Mouse (Mus musculus): Measurements from ENCODE around the gene Lrrtm4. TPM values are rescaled to one million over a fixed set of nuclear protein-coding genes. Genes with fewer than 3 reads are reported as not detected.
A peak's percentile ranks its signal among the peaks of the same experiment; 100 is the strongest.

Lrrtm4 gene
- polyA plus RNA-seq, 1 experiment from 2014 or later = 0.02 TPM

DNA sequence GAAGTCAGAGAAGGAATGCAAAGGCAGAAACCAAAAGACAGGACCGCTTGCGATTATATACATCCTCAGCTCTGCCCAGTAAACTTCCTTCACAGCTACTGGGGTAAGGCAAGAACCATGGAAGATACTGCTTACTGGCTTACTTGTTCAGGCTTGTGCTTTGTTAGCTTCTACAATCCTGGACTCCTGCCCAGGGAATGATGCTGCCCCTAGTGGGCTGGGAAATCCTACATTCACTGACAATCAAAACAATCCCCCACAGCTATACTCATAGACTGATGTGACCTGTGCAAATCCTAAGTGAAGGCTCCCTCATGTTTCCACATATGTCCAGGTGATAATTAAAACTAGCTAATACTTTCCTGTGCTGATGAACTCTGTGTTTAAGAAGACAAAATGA lies 534.7 kb downstream of the Lrrtm4 start:
- Histone ChIP-seq H3K4me2 (no peak overlapping the region), H3K27me3 (no peaks in the 10 kb centered on the region), H3K9ac (no peak overlapping the region), H3K9me3 (replicated peaks) (no peaks in the 10 kb centered on the region; the same call in none of the 2 replicates), H3K4me3 (replicated peaks) (no peak overlapping the region), H3K4me1 (replicated peaks) (no peaks in the 10 kb centered on the region), H3K36me3 (no peaks in the 10 kb centered on the region), H3K27ac (no peak overlapping the region)
- WGBS (ENCODE audit: insufficient replicate concordance) = 97% methylated on average over 2 of the region's 2 CpGs
- DNase-seq (no peak), ATAC-seq (ENCODE audit: low read depth) (no peak)

DNA sequence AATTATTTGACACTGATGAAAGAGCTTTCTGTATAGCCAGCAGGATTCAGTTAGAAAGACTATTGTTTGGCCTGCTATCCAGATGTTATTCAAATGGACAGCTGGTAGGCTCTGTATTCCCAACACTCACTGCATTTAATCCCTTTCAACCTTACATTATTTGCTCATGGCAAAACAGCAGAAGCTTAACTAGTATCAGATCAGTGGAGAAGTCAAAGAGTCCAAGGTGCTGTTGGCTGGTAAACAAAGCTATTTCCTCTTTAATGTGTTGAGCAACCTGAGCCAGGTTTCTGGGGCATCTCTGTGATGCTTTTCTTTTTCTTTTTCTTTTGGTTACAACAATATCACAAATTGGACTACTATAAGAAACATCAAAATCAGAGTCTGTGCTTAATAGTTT lies 536.3 kb downstream of the Lrrtm4 start:
- ATAC-seq (ENCODE audit: low read depth) = 0 out of 2 replicates have a peak, but pooled peaks have one; percentile 31
- no peaks in the 10 kb centered on the region for H3K36me3 ChIP-seq
- no peak overlapping the region for H3K9ac ChIP-seq
- H3K27ac ChIP-seq = no peak overlapping the region
- no peak overlapping the region for H3K4me3 ChIP-seq (replicated peaks)
- H3K9me3 ChIP-seq (replicated peaks) = no peaks in the 10 kb centered on the region; the same call in 1 of the 2 replicates
- H3K27me3 ChIP-seq = no peaks in the 10 kb centered on the region
- no peaks in the 10 kb centered on the region for H3K4me1 ChIP-seq (replicated peaks)
- DNase-seq = no peak
- no peak overlapping the region for H3K4me2 ChIP-seq

DNA sequence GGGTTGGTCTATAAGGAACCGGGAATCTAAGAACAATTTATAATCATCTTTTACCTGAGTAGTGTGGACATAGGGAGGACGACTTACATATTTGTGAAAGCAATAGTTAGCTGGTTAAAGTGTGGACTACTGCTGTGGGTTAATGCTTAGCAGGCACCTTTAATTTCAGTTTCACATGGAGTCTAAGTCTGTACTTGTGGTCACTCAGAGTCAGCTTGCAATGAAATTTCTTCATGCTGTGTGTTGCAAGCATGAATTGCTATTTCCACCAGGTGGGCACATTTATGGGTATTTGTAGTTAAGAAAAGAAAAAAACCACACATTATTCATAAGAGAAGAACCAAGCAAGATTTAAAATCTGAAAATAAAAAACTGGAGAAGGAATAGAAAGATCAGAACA lies 558.5 kb downstream of the Lrrtm4 start:
- no peak overlapping the region for H3K9ac ChIP-seq
- no peak overlapping the region for H3K4me2 ChIP-seq
- no peak overlapping the region for H3K27ac ChIP-seq
- no peaks in the 10 kb centered on the region for H3K4me1 ChIP-seq (replicated peaks)
- ATAC-seq (ENCODE audit: low read depth) (no peak), DNase-seq (no peak)
- no peak overlapping the region for H3K4me3 ChIP-seq (replicated peaks)
- no peaks in the 10 kb centered on the region for H3K27me3 ChIP-seq
- H3K9me3 ChIP-seq (replicated peaks) = no peaks in the 10 kb centered on the region
- H3K36me3 ChIP-seq = no peaks in the 10 kb centered on the region
- WGBS (ENCODE audit: insufficient replicate concordance) = 79% methylated on average over 2 of the region's 2 CpGs

DNA sequence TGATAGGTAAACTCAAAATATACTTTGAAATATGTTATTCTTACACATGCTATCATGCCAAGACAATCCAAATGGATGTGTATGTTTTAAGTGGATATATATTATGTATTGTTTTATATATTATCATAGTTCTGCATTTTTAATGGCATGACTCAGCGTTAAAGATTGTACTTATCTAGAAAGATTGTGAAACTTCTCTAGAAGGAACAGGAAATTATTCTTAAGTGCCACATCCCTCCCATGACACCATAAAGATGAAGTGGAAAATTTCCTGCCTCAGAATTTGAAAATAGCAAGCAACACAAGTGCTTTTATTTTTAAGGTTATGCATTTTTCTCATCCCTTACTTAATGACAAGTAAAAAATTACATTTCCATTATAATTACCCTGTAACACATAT lies 563.5 kb downstream of the Lrrtm4 start:
- 41% methylated on average over 1 of the region's 1 CpGs for WGBS (ENCODE audit: insufficient replicate concordance)
- H3K27me3 ChIP-seq = no peaks in the 10 kb centered on the region
- no peak overlapping the region for H3K9ac ChIP-seq
- no peak for DNase-seq
- H3K4me3 ChIP-seq (replicated peaks) = no peak overlapping the region
- no peak for ATAC-seq (ENCODE audit: low read depth)
- H3K4me1 ChIP-seq (replicated peaks) = no peaks in the 10 kb centered on the region
- H3K27ac ChIP-seq = no peak overlapping the region
- no peaks in the 10 kb centered on the region for H3K36me3 ChIP-seq
- H3K9me3 ChIP-seq (replicated peaks) = no peaks in the 10 kb centered on the region
- no peak overlapping the region for H3K4me2 ChIP-seq

DNA sequence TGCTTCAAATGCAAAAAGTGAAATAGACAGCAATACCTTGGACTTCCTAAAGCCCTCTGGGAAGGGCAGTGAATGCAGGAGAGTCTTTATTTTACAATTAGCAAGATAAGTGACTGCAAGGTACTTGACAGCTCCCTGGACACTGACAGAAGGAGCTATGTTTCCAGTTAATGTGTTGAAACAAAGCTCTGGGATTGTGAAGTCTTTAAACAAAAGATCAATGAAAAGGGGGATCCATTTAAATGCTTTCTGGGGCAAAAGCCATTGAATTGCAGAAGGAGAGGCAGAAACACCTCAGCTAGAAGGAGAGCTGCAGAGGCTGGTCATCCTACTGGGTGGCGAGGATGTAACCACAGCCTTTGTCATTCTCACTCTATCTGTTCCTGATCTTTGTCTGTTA lies 571.1 kb downstream of the Lrrtm4 start:
- Histone ChIP-seq H3K9me3 (replicated peaks) (no peaks in the 10 kb centered on the region), H3K27ac (no peak overlapping the region), H3K9ac (no peak overlapping the region), H3K36me3 (no peaks in the 10 kb centered on the region), H3K4me1 (replicated peaks) (no peaks in the 10 kb centered on the region), H3K4me3 (replicated peaks) (no peak overlapping the region), H3K27me3 (no peaks in the 10 kb centered on the region), H3K4me2 (no peak overlapping the region)
- DNase-seq = no peak
- no peak for ATAC-seq (ENCODE audit: low read depth)
- 31% methylated on average over 1 of the region's 1 CpGs for WGBS (ENCODE audit: insufficient replicate concordance)

DNA sequence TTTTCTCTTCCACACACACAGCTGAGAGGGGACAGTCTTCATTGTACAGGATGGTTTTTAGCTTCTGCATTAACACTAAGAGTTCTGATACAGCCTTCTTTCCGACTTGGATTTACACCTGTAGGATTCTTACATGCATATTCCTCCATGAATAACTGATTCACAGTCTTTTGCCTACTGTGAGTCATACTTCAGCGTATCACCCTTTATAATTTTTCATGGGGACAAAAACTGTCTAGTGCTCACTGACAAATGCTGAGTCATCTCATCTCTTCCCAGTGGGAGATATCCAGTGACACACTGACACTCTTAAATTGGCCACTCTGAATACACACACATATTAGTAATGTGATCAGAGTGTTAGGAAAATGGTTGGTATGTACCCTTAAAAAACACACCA lies 600.8 kb downstream of the Lrrtm4 start:
- 55% methylated on average over 2 of the region's 2 CpGs for WGBS (ENCODE audit: insufficient replicate concordance)
- no peak for DNase-seq
- Histone ChIP-seq H3K27ac (no peak overlapping the region), H3K9ac (no peak overlapping the region), H3K27me3 (no peaks in the 10 kb centered on the region), H3K4me1 (replicated peaks) (no peaks in the 10 kb centered on the region), H3K4me2 (no peak overlapping the region), H3K36me3 (no peaks in the 10 kb centered on the region), H3K4me3 (replicated peaks) (no peak overlapping the region), H3K9me3 (replicated peaks) (no peaks in the 10 kb centered on the region)
- ATAC-seq (ENCODE audit: low read depth) = no peak

DNA sequence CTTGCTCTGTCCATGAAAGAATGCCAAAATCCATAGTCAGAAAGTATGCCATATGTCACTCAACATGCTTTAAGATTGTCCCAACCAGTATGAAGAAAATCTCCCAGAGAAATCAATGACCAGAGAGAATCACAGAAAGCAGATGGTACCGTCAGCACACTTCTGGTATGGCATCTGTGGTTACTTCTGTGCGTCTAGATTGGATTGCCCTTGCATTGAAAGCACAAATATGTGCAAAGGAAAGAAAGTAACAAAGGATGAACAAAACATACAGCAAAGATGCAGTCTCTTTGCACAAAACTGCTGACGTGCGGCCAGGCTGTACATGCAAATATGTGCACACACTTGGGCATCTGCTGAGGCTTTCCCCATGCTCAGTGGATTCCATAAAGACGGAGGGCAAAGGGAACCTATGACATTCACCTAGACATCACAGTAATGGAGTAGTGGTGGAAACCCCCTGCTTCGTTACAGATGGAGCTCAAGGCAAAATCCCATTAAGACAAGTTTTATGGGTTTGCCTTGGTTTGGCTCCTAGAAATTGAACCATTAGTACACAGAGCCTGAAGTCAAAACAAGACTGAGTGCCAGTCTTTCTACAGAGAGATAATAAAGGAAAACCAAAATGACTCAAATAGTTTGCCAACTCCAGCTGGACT lies 604.1 kb downstream of the Lrrtm4 start:
- Histone ChIP-seq H3K27ac (no peak overlapping the region), H3K27me3 (no peaks in the 10 kb centered on the region), H3K4me2 (no peak overlapping the region), H3K9me3 (replicated peaks) (no peaks in the 10 kb centered on the region), H3K4me3 (replicated peaks) (no peak overlapping the region), H3K9ac (no peak overlapping the region), H3K36me3 (no peaks in the 10 kb centered on the region), H3K4me1 (replicated peaks) (no peaks in the 10 kb centered on the region)
- DNase-seq (no peak), ATAC-seq (ENCODE audit: low read depth) (no peak)
- WGBS (ENCODE audit: insufficient replicate concordance) = 68% methylated on average over 6 of the region's 6 CpGs

DNA sequence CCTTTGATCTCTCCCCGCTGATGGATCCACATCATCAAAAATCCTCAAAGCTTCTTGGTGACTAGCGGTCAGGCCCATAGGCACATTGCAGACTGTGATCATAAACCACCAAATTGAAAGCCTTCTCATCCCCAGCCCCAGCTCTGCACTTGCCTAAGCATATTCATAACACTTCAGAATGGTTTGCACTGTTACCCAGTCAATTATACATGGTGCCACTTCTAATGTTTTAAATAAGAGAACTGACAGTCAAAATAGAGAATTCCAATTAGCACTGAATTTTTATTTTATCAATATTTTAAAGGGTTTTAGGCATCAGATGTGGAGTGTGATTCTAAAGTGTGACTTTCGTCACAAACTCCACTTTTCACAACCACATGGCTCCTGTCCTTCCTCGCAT lies 606.8 kb downstream of the Lrrtm4 start:
- DNase-seq (no peak), ATAC-seq (ENCODE audit: low read depth) (no peak)
- no peak overlapping the region for H3K27ac ChIP-seq
- no peak overlapping the region for H3K4me3 ChIP-seq (replicated peaks)
- H3K4me1 ChIP-seq (replicated peaks) = no peaks in the 10 kb centered on the region
- no peaks in the 10 kb centered on the region for H3K9me3 ChIP-seq (replicated peaks)
- no peak overlapping the region for H3K4me2 ChIP-seq
- H3K36me3 ChIP-seq = no peaks in the 10 kb centered on the region
- 67% methylated on average over 4 of the region's 4 CpGs for WGBS (ENCODE audit: insufficient replicate concordance)
- H3K9ac ChIP-seq = no peak overlapping the region
- H3K27me3 ChIP-seq = no peaks in the 10 kb centered on the region

DNA sequence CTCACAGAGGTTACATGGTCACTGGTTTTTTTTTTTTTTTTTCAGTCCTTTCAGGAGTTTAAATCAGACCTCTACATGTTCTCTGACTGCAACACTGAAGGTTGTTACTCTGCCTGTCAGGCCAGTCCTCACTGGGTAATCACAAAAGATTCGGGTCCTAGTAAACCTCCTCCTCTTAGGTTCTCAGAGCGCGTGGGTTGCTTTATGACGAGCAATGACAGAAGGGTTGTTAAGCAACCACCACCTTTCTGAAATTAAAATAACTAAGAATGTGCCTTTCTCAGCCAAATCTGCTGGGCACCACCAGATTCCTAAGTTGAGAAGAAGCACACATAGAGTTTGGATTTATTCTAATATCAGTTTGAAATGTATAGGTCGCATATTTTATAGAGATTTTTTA lies 644.1 kb downstream of the Lrrtm4 start:
- no peak overlapping the region for H3K4me2 ChIP-seq
- H3K27ac ChIP-seq = no peak overlapping the region
- no peaks in the 10 kb centered on the region for H3K27me3 ChIP-seq
- 70% methylated on average over 5 of the region's 5 CpGs for WGBS (ENCODE audit: insufficient replicate concordance)
- no peaks in the 10 kb centered on the region for H3K4me1 ChIP-seq (replicated peaks)
- DNase-seq (no peak), ATAC-seq (ENCODE audit: low read depth) (no peak)
- H3K36me3 ChIP-seq = no peaks in the 10 kb centered on the region
- H3K9me3 ChIP-seq (replicated peaks) = no peaks in the 10 kb centered on the region
- no peak overlapping the region for H3K4me3 ChIP-seq (replicated peaks)
- H3K9ac ChIP-seq = no peak overlapping the region

DNA sequence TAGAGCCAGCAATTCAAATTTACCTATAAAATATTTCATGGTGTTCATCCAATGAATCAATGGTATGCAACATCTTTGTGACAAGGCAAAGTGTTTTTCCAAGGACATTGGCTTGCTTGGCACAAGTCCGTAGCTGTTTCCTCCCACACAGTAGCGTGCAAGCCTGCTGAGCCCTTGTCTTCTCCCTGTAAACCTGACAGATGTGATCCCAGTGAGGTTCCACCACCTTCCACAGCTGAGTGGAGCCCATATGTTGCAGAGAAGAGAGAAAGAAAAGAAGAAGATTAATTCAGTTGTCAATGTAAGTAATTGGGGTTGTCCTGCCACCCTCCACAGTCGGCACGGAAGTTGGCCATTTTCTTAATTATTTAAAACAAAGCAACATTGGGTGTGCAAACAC lies 645.4 kb downstream of the Lrrtm4 start:
- DNase-seq = no peak
- Histone ChIP-seq H3K27me3 (no peaks in the 10 kb centered on the region), H3K4me1 (replicated peaks) (no peaks in the 10 kb centered on the region), H3K36me3 (no peaks in the 10 kb centered on the region), H3K27ac (no peak overlapping the region), H3K9me3 (replicated peaks) (no peaks in the 10 kb centered on the region), H3K4me3 (replicated peaks) (no peak overlapping the region), H3K9ac (no peak overlapping the region), H3K4me2 (no peak overlapping the region)
- no peak for ATAC-seq (ENCODE audit: low read depth)
- 73% methylated on average over 4 of the region's 4 CpGs for WGBS (ENCODE audit: insufficient replicate concordance)

DNA sequence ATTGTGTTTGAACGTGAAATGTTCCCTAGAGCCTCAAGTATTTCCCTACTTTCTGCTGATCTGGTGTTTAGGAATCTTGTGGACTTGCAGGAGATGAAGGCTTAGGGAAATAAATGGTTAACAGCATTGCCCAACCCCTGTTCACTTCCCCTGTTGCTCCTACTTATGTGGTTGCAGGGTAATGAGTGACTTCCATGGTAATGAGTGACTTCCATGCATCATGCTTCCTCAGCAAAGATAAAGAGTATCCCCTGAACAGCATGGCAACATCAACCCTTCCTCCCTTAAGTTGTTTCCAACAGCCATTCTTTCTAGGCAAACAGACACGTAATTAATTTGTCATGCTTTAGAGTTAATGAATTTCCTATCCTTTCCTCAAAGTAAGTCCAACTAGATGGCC lies 685.5 kb downstream of the Lrrtm4 start:
- Histone ChIP-seq H3K9ac (no peak overlapping the region), H3K4me1 (replicated peaks) (no peaks in the 10 kb centered on the region), H3K27me3 (no peaks in the 10 kb centered on the region), H3K9me3 (replicated peaks) (no peaks in the 10 kb centered on the region), H3K4me3 (replicated peaks) (no peak overlapping the region), H3K4me2 (no peak overlapping the region), H3K27ac (no peak overlapping the region), H3K36me3 (no peaks in the 10 kb centered on the region)
- WGBS (ENCODE audit: insufficient replicate concordance) = 39% methylated on average over 2 of the region's 2 CpGs
- ATAC-seq (ENCODE audit: low read depth) (no peak), DNase-seq (no peak)

DNA sequence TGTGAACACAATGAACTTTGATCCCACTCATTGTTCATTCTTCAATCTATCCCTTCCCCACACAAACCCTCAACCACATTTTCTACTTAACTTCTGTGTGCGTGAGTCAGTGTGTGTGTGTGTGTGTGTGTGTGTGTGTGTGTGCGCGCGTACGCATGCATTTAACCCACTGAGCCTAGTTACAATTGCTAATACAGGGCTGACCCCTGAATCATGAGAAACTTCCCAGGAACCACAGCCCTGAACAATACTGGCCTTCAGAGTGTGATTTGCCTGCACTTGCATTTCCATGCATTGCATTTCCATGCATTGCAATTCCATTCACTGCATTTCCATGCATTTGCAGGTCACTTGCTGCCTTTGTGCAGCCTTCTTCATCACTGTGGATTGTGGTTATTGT lies 701.8 kb downstream of the Lrrtm4 start:
- ATAC-seq (ENCODE audit: low read depth) (no peak), DNase-seq (no peak)
- Histone ChIP-seq H3K4me1 (replicated peaks) (no peaks in the 10 kb centered on the region), H3K4me2 (no peak overlapping the region), H3K9me3 (replicated peaks) (no peaks in the 10 kb centered on the region), H3K36me3 (no peaks in the 10 kb centered on the region), H3K27ac (no peak overlapping the region), H3K9ac (no peak overlapping the region), H3K4me3 (replicated peaks) (no peak overlapping the region), H3K27me3 (no peaks in the 10 kb centered on the region)
- WGBS (ENCODE audit: insufficient replicate concordance) = 89% methylated on average over 5 of the region's 5 CpGs

All from liver, embryonic 13.5 days (tissue).